Mouse (Mus musculus) megakaryocyte-erythroid progenitor cell, adult 5-6 weeks (primary cell): ENCODE data around the gene Thrap3. TPM values are rescaled to one million over a fixed set of nuclear protein-coding genes. Genes with fewer than 3 reads are reported as not detected.
A peak's percentile ranks its signal among the peaks of the same experiment; 100 is the strongest.

Source experiments
- ATAC-seq: replicated peaks from 2 replicates; pipeline ENCODE4 v1.8.0; 2016; ENCODE audit warnings: mild to moderate bottlenecking, inconsistent platforms; ENCODE audit not compliant: severe bottlenecking, poor library complexity, low FRiP score, low TSS enrichment
- total RNA-seq, 2 experiments: library from RNA; stranded (forward) in 1 of 2; stranded (reverse) in 1 of 2; fragments of 200-1000, 215-1000 nt in 1 of 2; fragments of >200 nt in 1 of 2; fragmentation: Nextera tagmentation in 1 of 2; gene quantifications; 2 replicates each; pipeline ENCODE4 v1.2.3; 2014 to 2017

Gene Thrap3
- total RNA-seq, 2 experiments from 2014 or later: 266 to 471 TPM

DNA sequence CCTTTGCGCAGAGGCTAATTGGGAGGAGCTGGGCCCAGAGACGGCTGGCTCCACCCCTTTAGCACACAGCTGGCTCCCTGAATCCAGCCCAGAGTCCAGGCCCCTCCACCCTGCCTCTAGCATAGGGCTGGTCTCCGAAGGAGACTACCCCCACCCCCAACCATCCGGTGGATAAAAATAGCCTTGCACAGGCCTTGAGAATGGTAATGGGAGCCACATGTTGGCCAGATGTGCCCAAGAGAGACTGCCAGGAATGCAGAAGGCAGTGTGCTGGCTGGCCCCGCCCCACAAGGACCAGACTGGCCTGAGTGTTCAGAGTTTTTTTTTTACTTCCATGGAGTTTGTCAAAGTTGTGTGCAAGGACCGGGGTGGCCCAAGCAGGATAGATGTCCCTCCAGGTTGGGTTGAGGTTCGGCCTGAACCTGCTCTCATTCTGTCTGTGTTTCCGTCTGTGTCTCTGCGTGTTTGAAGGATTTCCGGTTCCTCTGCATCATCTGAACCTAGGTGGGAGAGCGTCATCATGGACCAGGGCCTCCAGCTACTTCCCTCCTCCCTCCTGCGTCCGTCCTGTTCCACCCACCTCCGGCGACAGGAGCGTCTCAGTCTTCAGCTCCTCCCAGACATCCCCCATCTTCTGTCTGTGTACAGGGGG lies 52.1 kb downstream of the Thrap3 start:
- no peak for ATAC-seq

DNA sequence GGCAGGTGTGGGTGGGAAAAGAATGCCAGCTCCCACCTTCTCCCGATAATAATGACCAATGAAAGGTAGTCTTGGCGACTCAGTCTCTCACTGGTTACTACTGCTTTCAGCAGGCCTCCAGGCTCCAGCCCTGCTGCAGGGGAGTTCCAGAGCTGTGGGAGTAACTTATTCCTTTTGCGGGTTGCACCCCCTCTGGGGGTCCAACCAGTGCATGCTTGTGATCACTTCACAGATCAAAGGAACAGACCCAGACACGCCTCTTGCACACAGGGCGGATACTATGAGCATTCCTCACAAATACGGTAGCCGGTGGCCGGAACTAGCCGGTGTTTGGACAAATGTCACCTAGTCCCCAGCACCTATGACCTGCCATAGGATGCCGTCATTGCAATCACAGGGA lies 52.8 kb downstream of the Thrap3 start:
- ATAC-seq: no peak

GRCm38 (mm10) chr4:126149041-126149676 lies 53.4 kb downstream of the Thrap3 start:
- no peak for ATAC-seq

DNA sequence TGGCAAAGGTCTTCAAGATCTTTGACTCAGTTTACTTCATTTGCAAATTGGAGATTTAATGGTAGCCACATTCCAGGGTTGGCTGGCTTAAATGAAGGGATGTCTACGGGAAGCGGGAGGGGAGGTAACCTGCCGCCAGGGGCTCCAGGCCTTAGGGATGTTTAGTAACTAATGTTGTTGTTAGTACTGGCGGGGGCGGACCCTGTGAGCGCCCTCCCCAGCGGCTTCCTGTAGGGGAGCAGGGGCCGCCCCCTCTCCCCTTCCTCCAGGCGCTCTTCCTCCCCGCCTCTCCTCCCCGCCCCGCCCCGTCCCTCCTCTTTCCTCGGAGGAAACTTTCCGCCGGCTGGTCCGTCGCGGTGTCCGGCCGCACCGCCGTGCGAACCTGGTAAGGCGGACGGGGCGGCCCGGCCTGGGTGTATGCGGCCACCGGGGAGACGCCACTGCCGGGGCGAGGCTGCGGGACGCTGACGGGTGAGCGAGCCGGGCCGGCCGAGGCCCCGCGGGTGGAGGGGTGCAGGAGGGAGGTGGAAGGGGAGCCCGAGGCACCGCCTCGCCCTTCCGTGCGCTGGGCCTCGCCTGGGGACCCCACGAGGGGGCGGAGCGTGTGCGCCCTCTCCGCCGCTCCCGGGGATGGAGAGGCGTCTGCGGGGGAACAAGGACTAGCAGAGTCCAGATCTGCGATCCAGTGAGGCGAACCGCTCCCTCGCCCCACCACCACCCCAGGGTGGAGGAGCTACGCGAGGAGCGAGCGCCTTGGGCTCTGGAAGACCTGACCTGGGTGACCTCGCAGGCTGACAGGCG lies 54.2 kb downstream of the Thrap3 start:
- ATAC-seq: 0 out of 2 replicates have a peak, but pooled peaks have one; percentile 11

DNA sequence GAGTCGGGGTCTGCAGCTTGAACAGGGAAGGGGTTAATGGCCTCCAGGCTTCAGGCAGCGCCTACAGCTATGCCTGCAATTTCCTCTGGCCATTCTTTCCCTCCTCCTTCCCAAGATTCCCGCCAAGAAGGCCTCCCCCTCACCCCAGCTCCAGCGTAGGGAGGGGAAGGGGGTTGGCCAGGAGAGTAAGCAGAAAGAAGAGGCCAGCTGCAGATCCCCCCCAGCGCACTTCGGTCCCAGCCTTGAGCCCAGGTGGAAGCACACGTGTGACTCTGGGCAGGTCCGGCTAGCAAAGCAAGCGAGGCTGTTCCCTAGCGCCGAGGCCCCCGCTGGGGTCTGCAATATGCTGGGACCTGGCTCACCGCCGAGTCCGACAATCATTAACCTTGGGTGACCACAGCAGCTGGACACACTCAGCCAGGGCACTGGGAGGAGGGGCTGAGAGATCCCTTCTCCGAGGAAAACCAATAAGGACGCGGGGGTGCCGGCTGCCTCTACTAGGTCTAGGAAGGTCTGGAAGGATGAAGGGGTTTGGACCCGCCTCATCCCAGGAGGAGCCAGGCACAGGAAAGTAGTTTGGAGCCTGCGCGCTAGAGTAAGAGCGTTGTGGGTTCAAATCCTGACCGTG lies 54.9 kb downstream of the Thrap3 start, which contains the start of gene Eva1b:
Gene Eva1b, plus strand, starts transcription at position 212 of the 628 bp plus-strand sequence.
- ATAC-seq: no peak

- ATAC-seq: no peak
Measured at GRCm38 (mm10) chr4:126146974-126147532, 55.5 kb downstream of the Thrap3 start.

DNA sequence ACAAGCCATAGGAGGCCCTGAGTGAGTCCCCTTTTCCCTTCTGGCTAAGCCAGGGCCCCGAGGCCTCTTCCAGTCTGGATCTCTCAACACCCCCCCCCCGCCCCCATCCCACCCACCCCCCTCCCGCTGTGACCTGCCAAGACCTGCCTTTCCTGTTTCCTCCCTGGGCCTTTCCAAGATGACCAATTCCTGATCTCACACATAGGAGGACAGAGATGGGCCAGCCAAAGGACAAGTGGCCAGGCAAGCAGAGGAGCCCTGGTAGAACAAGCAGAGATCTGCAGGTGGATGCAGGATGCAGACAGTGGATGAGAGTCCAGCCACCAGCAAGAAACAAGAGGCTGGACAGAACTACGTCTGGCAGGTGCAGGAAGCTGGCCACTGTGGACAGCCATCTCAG lies 57.2 kb downstream of the Thrap3 start:
- no peak for ATAC-seq

DNA sequence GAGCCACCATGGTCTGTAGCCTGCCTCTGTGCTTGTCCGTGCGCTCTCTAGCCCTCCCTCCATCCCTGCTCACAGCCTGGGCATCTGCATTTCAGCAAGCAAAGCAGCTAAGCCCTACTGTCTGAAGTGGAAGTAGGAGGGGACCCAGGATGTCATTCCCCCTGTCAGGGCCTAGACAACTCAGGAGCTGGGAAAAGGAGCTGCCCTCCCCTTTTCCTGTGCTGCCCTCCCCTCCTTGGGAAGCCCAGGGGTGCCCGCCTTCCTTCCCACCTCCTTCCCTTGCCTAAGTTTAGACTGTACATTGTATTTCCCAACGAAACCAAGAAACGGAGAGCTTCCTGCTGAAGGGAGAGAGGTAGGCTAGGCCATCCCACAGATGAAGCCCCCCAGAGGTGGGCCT lies 61.5 kb downstream of the Thrap3 start:
- no peak for ATAC-seq

GRCm38 (mm10) chr4:126137773-126138172 lies 64.8 kb downstream of the Thrap3 start:
- ATAC-seq: no peak

DNA sequence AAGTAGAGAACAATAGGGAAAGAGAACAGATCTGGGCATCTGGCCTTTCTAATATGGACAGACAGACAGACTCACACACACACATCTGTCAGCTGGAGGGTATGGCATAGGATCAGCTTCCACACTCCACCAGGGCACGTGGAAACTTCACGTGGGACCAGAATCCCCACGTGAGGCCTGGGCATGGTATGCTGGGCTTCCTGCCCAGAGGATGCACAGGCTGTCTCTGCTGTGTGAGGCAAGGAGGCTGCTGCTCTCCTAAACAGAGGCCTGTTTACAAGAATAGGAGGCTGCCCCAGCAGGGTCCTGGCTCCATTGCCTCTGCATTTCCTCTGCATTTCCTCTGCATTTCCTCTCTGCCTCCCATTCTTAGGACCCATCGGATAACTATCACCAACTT lies 67.9 kb downstream of the Thrap3 start:
- ATAC-seq: no peak

DNA sequence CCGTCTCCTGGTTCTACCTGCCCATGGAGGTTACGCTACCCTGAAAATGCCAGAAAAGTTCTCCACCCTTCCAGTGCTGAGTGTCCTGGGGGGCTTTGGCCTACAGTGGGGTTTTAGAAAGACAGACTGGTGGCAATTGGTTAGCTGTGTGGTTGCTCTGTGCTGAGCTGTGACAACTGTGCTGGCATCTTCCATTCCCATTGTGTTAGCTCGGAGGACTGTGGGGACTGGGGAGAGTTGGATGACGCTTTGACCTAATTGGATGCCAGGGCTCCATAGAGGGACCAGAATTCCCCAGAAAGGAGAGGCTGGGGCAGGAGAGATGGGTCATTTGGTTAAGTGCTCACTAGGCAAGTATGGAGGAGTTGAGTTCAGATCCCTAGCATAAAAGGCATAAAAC lies 68.3 kb downstream of the Thrap3 start:
- ATAC-seq: no peak

DNA sequence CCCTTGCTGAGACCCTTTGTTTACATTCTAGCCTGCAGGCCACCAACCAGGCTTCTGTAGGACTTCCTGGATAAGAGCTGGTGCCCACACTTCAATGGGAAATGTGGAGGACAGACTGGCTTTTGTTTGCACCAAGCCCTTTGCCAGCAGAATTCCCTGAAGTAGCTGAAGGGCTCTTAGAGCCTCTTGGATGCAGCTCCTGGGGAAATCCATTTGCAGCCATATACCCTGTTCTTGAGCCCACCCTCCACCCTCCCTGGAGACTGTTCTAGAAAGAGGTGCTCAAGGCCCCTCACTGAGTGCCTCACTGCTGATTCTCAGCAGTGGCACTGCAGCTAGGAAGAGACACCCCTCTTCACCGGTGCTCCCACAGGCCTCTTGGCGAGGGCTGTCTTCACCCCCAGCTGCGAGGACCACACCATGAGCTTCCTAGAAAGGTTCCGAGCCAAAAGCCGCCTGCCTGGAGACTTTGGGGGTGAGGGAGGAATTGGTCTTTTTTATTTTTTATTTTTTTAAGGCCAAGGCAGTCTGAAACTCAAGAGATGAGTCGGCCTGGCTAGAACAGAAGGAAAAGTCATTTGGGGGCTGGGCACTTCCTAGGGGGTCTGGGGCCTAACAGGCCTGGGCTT lies 69.8 kb downstream of the Thrap3 start:
- ATAC-seq: no peak

GRCm38 (mm10) chr4:126131290-126132121 lies 71.1 kb downstream of the Thrap3 start:
- ATAC-seq: no peak

- ATAC-seq: no peak
Measured at GRCm38 (mm10) chr4:126130502-126130901, 72.1 kb downstream of the Thrap3 start.

DNA sequence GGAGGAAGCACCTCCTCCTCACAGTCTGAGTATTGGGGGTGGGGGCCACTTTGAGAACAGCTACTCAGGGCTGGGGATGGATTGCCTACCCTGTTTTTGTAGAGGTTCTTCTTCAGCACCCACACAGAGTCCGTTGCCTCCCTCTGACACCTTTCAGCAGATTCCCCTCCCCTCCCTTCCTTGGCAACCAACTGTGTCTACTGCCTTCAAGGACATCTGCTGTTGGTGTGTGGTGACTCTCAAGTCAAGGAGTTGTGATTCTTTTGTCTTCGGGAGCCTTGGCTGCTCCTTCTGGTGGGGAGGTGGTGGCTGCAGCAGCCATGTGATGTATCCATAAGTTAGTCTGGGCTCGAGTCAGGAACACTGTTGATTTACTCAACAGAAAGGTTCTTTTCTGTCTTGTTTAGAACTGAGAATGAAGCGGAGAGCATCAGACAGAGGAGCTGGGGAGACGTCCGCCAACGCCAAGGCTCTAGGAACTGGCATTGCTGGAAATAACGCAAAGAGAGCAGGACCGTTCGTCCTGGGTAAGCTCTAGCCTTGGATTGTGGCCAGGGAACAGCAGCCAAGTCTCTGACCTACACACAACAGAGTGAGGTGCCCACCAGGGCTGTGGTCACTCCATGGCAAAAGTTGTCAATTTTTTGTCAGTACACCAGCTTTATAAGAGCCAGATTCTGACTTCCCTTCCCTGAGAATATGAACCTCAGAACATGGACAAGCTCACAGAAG lies 79.1 kb downstream of the Thrap3 start:
- no peak for ATAC-seq

DNA sequence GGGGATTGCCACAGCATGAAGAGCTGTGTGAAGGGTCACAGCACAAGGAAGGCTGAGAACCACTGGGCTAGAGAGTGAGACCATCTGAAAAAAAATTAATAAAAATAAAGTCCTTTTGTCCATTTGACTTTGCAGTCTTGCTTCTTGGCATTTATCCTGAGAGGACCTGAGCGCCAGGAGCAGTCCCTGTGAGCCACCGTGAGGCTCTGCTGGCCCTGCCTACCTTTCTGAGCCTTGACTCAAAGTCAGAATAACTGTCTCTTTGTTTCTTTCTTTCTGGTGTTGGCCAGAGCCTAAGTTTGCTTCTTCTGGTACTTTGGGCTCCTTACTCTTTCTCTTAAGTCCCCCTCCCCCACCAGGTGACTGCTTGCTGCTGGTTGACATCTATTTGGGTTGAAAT lies 82.1 kb downstream of the Thrap3 start:
- ATAC-seq: no peak

DNA sequence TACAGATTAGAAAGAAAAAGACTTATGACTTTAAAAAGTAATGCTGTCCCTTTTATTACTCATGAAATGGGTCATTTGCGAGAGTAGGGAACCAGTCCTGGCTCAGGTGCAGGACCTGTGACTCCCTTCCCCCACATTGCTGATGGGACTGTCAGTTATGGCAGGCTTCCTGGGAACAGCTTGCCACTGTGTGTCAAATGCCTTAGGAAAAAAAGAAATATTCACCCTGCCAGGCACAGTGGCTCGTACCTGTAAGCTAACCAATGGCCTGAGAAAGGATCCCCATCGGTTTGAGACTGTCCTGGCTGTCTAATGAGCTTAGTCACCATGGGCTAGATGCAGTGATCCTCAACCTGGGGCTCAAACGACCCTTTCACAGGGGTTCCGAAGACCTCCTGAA lies 82.5 kb downstream of the Thrap3 start:
- no peak for ATAC-seq

DNA sequence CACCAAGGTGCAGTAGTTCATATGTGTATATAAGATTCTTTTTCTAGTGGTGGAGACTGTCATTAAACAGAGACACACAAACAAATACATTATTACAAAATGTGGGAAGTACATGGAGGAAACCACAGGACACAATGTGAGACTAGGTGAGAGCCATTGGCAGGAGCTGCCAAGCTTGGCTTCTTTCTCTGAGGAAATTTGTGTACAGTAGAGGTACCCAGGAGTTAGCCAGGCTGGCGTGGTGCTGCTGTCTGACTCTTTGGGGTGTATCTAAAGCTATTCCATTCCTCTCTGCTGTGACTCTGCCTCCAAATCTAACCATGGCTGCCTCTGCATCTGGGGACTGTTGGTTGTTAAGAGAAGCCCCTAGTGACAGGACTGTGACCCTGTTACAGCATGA lies 83.5 kb downstream of the Thrap3 start:
- ATAC-seq: no peak
